Mouse (Mus musculus): ENCODE results near the gene Coq6.

GRCm38 (mm10) chr12:84407259-84407658 is 45.8 kb downstream of the Coq6 start:
- no peak for TF ChIP-seq POLR2A (IDR thresholded peaks at IDR 0.05; ENCODE audit: insufficient read depth, low read depth, low read length)
- TF ChIP-seq CTCF (IDR thresholded peaks at IDR 0.05; ENCODE audit: insufficient read depth, low read depth, low read length): no peak

All from olfactory bulb, adult 2 months (tissue).